Mouse (Mus musculus): Measurements from ENCODE around the gene Jam3. TPM values are rescaled to one million over a fixed set of nuclear protein-coding genes. Genes with fewer than 3 reads are reported as not detected.
A peak's percentile ranks its signal among the peaks of the same experiment; 100 is the strongest.

The Jam3 gene
- polyA plus RNA-seq, 1 experiment from 2014 or later: 81.5 TPM

DNA sequence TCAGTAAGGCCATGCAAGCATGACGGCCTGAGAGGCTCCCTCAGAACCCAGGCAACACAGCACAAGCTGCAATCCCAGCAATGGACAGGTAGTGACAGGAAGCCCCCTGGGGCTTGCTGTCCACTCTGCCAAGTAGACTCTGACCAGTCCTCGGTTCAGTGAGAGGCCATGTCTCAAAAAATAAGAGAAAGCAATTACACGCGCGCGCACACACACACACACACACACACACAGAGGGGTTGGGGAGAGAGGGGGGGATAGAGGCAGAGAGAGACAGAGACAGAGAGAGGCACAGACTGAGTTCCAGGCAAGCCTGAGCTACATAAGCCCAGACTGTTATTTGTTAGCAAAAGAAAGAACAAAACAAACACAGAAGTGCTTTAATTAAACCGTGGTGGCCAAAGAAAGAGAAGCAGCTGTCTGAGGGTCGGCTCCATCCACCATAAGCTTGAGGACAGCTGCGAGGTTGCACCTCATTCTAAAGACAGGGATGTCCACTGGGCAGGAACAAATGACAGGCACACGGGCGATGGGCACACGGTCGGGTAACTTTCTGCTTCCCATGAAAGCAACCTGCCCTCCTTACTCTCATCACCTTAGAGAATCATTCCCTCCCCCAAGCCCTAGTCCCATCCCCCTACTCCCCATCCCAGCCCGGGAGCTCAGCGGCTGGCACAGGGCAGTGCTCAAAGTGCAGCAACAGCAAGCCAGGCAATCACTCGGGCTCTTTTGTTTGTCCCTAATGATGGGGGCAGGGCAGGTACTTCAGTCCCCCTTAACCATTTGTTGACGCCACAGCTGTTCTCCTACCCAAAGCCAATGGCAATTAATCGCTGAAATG, 6.4 kb downstream of the Jam3 start:
- 0 out of 2 replicates have a peak overlapping the region, but pooled peaks have one; percentile 19 for H3K4me2 ChIP-seq (replicated peaks; ENCODE audit: low read depth, low read length)
- H3K36me3 ChIP-seq (ENCODE audit: insufficient read depth, low read length): peaks cover 4% of the 10 kb centered on the region; the same call in 1 of the 2 replicates
- ATAC-seq (ENCODE audit: low FRiP score, low TSS enrichment): peak; percentile 89
- H3K27me3 ChIP-seq (ENCODE audit: insufficient read depth, low read length): no peaks in the 10 kb centered on the region
- H3K4me3 ChIP-seq (ENCODE audit: low read length): no peak overlapping the region
- no peaks in the 10 kb centered on the region for H3K9me3 ChIP-seq (ENCODE audit: low read length)
- H3K9ac ChIP-seq (replicated peaks; ENCODE audit: low read length): no peak overlapping the region
- no peak overlapping the region for H3K27ac ChIP-seq (ENCODE audit: low read length)
- WGBS: 24% methylated on average over 18 of the region's 18 CpGs
- peaks cover 14% of the 10 kb centered on the region for H3K4me1 ChIP-seq (ENCODE audit: insufficient read depth, low read length)

DNA sequence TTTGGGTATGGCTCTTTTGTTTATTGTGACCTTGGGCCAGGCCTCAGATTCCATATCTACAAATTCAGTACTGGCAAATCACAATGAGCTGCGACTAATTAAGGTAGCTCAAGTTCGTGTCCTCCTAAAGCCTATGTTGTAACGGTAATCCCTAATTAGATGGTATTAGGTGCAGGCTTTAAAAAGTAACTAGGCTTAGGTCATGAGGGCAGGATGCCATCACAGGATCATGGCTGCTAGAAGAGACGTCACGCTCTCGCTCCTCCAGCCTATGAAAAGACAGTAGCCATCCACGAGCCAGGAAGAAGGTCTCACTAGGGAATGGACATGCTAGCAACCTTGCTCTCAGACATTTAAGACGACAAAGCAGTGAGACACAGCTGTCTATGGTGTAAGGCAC, 7.3 kb downstream of the Jam3 start:
- H3K27me3 ChIP-seq (ENCODE audit: insufficient read depth, low read length): no peaks in the 10 kb centered on the region
- peaks cover 14% of the 10 kb centered on the region for H3K4me1 ChIP-seq (ENCODE audit: insufficient read depth, low read length)
- no peak overlapping the region for H3K4me2 ChIP-seq (replicated peaks; ENCODE audit: low read depth, low read length)
- no peak overlapping the region for H3K9ac ChIP-seq (replicated peaks; ENCODE audit: low read length)
- H3K27ac ChIP-seq (ENCODE audit: low read length): no peak overlapping the region
- peaks cover 2% of the 10 kb centered on the region; the same call in 1 of the 2 replicates for H3K36me3 ChIP-seq (ENCODE audit: insufficient read depth, low read length)
- WGBS: 78% methylated on average over 8 of the region's 8 CpGs
- no peaks in the 10 kb centered on the region for H3K9me3 ChIP-seq (ENCODE audit: low read length)
- no peak for ATAC-seq (ENCODE audit: low FRiP score, low TSS enrichment)
- no peak overlapping the region for H3K4me3 ChIP-seq (ENCODE audit: low read length)

DNA sequence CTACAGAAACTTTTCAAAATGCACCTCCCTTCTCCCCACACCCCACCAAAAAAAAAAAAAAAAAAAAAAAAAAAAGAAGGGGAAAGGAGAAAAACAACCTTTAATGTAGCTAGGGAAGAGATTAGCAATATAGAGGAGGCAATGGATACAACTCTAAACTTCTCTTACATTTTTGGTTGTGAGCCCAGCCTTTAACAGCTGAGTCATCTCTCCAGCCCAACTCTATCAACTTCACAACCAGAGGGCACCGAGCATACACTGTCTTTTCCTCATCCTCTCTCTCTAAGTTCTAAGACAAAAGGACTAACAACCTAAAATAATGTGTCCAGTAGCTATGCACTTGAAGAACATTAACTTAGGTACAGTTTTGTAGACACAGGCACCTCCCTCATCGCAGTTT, 8.4 kb downstream of the Jam3 start:
- no peak for ATAC-seq (ENCODE audit: low FRiP score, low TSS enrichment)
- Histone ChIP-seq H3K27ac (ENCODE audit: low read length) (no peak overlapping the region), H3K27me3 (ENCODE audit: insufficient read depth, low read length) (no peaks in the 10 kb centered on the region), H3K4me3 (ENCODE audit: low read length) (no peak overlapping the region), H3K4me1 (ENCODE audit: insufficient read depth, low read length) (peaks cover 14% of the 10 kb centered on the region), H3K9ac (replicated peaks; ENCODE audit: low read length) (no peak overlapping the region), H3K36me3 (ENCODE audit: insufficient read depth, low read length) (no peaks in the 10 kb centered on the region), H3K4me2 (replicated peaks; ENCODE audit: low read depth, low read length) (no peak overlapping the region), H3K9me3 (ENCODE audit: low read length) (no peaks in the 10 kb centered on the region)
- 94% methylated on average over 2 of the region's 2 CpGs for WGBS

DNA sequence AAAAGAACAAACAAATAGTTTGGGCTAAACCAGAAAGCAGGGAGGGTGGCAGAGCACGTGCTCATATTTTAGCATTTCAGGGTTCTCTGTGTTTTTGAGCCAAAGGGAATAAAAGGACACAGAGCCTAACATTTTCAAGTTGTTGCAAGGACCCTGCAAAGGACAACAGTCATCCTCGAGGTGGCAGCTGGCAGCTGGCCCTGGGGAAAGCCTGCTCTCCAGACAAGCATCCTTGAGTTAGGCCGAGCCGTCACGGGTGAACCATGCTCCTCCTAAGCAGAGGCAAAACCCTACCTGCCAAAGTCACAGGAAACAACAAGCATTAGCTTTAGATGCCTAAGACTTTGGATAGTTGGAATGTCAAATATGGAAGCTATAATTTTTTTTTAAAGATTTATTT, 10.2 kb downstream of the Jam3 start:
- ATAC-seq (ENCODE audit: low FRiP score, low TSS enrichment): no peak
- H3K9ac ChIP-seq (replicated peaks; ENCODE audit: low read length): no peak overlapping the region
- H3K4me1 ChIP-seq (ENCODE audit: insufficient read depth, low read length): peaks cover 14% of the 10 kb centered on the region
- H3K4me3 ChIP-seq (ENCODE audit: low read length): no peak overlapping the region
- WGBS: 82% methylated on average over 5 of the region's 5 CpGs
- H3K4me2 ChIP-seq (replicated peaks; ENCODE audit: low read depth, low read length): no peak overlapping the region
- H3K27ac ChIP-seq (ENCODE audit: low read length): no peak overlapping the region
- no peaks in the 10 kb centered on the region for H3K27me3 ChIP-seq (ENCODE audit: insufficient read depth, low read length)
- H3K36me3 ChIP-seq (ENCODE audit: insufficient read depth, low read length): peaks cover 7% of the 10 kb centered on the region
- no peaks in the 10 kb centered on the region for H3K9me3 ChIP-seq (ENCODE audit: low read length)

DNA sequence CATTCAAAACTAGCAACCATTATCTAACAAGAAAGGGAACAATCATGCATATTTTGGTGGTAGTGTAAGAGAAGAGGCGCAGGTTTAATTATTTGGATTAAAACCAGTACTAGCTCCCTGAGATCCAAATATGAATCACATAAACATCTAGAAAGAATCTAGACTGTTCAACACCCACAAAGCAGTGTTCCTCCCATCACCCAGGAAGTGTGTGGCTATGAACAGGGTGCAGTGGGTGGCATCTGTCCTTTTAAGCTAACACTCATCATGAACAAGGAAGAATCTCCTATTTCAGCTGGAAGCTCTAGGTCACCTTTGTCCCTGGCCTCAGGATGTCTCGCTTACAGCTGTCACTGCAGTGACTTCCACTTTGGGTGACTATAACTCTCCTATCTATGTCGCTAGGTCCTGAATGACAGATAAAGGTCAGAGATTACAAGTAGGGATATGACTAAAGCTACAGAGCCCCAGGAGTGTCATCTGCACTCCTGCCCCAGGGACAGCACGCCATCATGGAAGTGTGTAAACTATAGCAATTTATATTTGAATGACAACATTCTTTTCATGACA, 10.9 kb downstream of the Jam3 start:
- no peak overlapping the region for H3K4me2 ChIP-seq (replicated peaks; ENCODE audit: low read depth, low read length)
- ATAC-seq (ENCODE audit: low FRiP score, low TSS enrichment): no peak
- 65% methylated on average over 4 of the region's 4 CpGs for WGBS
- no peak overlapping the region for H3K27ac ChIP-seq (ENCODE audit: low read length)
- H3K4me1 ChIP-seq (ENCODE audit: insufficient read depth, low read length): peaks cover 14% of the 10 kb centered on the region
- H3K27me3 ChIP-seq (ENCODE audit: insufficient read depth, low read length): no peaks in the 10 kb centered on the region
- peaks cover 7% of the 10 kb centered on the region for H3K36me3 ChIP-seq (ENCODE audit: insufficient read depth, low read length)
- H3K4me3 ChIP-seq (ENCODE audit: low read length): no peak overlapping the region
- no peaks in the 10 kb centered on the region for H3K9me3 ChIP-seq (ENCODE audit: low read length)
- H3K9ac ChIP-seq (replicated peaks; ENCODE audit: low read length): no peak overlapping the region

DNA sequence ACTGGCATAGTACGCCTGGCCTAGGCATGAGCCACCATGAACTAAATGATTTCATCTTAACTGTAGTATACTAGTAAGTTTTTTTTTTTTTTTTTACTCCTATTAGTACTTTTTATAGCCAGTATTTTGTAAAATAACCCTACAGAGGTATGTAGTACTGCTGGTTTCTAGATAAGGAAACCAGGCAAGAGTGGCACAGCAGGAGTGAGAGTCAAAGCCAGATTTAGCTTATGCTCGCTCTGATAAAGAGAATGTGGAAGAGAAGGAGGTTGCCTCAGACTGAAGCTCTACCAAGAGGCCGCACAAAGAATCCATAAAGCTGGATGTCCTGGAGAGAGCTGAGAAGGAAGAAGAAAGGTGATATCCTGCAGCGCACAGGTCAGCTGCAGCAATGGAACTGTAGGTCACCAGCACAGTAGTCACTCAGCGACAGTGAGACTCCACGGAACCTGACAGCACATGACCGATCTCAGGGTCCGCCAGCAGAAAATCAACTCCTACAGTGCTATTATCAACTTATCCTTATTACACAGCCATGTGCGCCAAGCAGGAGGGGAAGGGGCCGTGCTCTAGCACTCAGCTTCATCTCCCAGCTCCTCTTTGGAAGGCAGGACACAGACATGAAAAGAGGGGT, 14.7 kb downstream of the Jam3 start:
- no peak for ATAC-seq (ENCODE audit: low FRiP score, low TSS enrichment)
- H3K9me3 ChIP-seq (ENCODE audit: low read length): no peaks in the 10 kb centered on the region
- H3K4me2 ChIP-seq (replicated peaks; ENCODE audit: low read depth, low read length): no peak overlapping the region
- no peaks in the 10 kb centered on the region for H3K4me1 ChIP-seq (ENCODE audit: insufficient read depth, low read length)
- H3K4me3 ChIP-seq (ENCODE audit: low read length): no peak overlapping the region
- no peak overlapping the region for H3K9ac ChIP-seq (replicated peaks; ENCODE audit: low read length)
- WGBS: 91% methylated on average over 10 of the region's 10 CpGs
- H3K36me3 ChIP-seq (ENCODE audit: insufficient read depth, low read length): peaks cover 7% of the 10 kb centered on the region
- no peaks in the 10 kb centered on the region for H3K27me3 ChIP-seq (ENCODE audit: insufficient read depth, low read length)
- H3K27ac ChIP-seq (ENCODE audit: low read length): no peak overlapping the region

DNA sequence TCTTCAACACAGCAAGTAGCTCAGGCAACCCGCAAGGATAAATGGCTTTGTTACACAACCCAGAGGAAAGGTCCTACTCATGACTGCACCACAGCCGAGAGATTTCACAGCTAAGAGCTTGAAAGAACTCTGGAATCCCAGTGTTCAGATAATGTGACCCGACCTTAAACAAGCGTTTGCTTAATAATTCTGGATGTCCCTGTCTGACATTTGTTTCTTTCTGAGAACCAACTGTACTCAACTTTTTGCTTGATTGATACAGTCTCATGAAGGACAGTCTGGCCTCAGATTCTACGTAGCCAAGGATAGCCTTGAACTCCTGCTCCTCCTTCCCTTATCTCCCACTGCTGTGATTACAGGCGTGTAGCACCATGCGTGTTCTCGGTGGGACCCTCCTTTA, 18.6 kb downstream of the Jam3 start:
- Histone ChIP-seq H3K36me3 (ENCODE audit: insufficient read depth, low read length) (peaks cover 5% of the 10 kb centered on the region), H3K27me3 (ENCODE audit: insufficient read depth, low read length) (no peaks in the 10 kb centered on the region), H3K27ac (ENCODE audit: low read length) (no peak overlapping the region), H3K4me2 (replicated peaks; ENCODE audit: low read depth, low read length) (no peak overlapping the region), H3K9me3 (ENCODE audit: low read length) (no peaks in the 10 kb centered on the region), H3K9ac (replicated peaks; ENCODE audit: low read length) (no peak overlapping the region), H3K4me1 (ENCODE audit: insufficient read depth, low read length) (no peaks in the 10 kb centered on the region), H3K4me3 (ENCODE audit: low read length) (no peak overlapping the region)
- 78% methylated on average over 8 of the region's 8 CpGs for WGBS
- ATAC-seq (ENCODE audit: low FRiP score, low TSS enrichment): no peak

DNA sequence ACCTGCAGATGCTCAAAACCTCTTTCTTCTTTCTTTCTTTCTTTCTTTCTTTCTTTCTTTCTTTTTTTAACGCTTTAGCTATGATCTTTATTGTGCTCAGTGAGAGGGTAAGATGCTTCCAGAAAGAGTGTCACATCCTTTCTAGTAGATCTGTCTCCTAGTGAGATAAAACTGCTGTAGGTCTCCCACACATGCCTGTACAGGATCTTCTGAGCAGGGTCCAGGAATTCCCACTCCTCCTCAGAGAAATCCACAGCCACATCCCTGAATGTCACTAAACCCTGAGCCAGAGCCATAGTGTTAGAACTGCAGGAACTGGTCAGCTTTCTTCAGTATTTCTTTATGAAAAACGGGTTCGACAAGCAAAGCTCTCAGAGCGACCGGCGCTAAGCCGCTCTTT, 19.8 kb downstream of the Jam3 start:
- Histone ChIP-seq H3K4me1 (ENCODE audit: insufficient read depth, low read length) (no peaks in the 10 kb centered on the region), H3K27ac (ENCODE audit: low read length) (no peak overlapping the region), H3K9me3 (ENCODE audit: low read length) (no peaks in the 10 kb centered on the region), H3K4me2 (replicated peaks; ENCODE audit: low read depth, low read length) (no peak overlapping the region), H3K9ac (replicated peaks; ENCODE audit: low read length) (no peak overlapping the region), H3K4me3 (ENCODE audit: low read length) (no peak overlapping the region), H3K36me3 (ENCODE audit: insufficient read depth, low read length) (no peaks in the 10 kb centered on the region), H3K27me3 (ENCODE audit: insufficient read depth, low read length) (no peaks in the 10 kb centered on the region)
- ATAC-seq (ENCODE audit: low FRiP score, low TSS enrichment): no peak
- 89% methylated on average over 7 of the region's 7 CpGs for WGBS

DNA sequence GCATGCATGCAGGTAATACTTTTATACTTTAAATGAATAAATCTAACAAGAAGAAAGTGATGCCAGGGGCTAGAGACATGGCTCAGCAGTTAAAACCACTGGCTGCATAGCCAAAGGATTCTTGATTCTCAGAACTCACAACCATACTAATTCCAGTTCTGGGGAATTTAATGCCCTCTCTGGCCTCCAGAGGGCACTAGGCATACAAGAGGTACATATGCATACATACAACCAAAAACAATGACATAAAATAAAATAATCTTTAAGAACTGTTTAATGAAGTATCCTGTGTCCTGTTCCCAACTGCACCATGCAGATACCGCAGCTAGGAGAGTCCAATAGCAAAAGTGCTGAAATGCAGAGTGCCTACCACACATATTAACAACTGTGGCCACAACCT, 20.8 kb downstream of the Jam3 start:
- no peaks in the 10 kb centered on the region for H3K27me3 ChIP-seq (ENCODE audit: insufficient read depth, low read length)
- H3K4me3 ChIP-seq (ENCODE audit: low read length): no peak overlapping the region
- H3K4me1 ChIP-seq (ENCODE audit: insufficient read depth, low read length): no peaks in the 10 kb centered on the region
- H3K9me3 ChIP-seq (ENCODE audit: low read length): no peaks in the 10 kb centered on the region
- 70% methylated on average over 1 of the region's 1 CpGs for WGBS
- no peak overlapping the region for H3K27ac ChIP-seq (ENCODE audit: low read length)
- H3K36me3 ChIP-seq (ENCODE audit: insufficient read depth, low read length): no peaks in the 10 kb centered on the region
- no peak overlapping the region for H3K9ac ChIP-seq (replicated peaks; ENCODE audit: low read length)
- ATAC-seq (ENCODE audit: low FRiP score, low TSS enrichment): no peak; the same call in 1 of the 2 replicates
- no peak overlapping the region for H3K4me2 ChIP-seq (replicated peaks; ENCODE audit: low read depth, low read length)

DNA sequence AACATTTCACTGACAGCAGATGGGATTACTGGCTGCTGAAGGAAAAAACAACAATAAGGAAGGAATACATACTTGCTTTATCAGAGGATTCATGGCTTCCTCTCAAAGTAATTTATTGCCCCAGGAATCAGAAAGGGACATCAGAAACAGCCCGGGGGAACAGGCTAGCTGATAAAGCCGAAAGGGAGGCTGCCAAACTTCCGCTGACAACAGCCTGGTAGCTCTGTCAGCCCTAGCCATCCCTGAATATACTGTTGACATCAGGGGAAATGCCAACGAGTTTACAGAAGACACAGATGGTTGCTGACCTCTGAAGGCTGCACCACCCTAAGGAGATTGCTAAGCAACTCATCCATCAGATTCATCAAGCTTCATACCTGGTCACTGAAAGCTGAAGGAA, 26.6 kb downstream of the Jam3 start:
- no peak for ATAC-seq (ENCODE audit: low FRiP score, low TSS enrichment)
- no peaks in the 10 kb centered on the region for H3K36me3 ChIP-seq (ENCODE audit: insufficient read depth, low read length)
- H3K27me3 ChIP-seq (ENCODE audit: insufficient read depth, low read length): no peaks in the 10 kb centered on the region
- H3K9ac ChIP-seq (replicated peaks; ENCODE audit: low read length): no peak overlapping the region
- no peak overlapping the region for H3K27ac ChIP-seq (ENCODE audit: low read length)
- no peaks in the 10 kb centered on the region for H3K9me3 ChIP-seq (ENCODE audit: low read length)
- no peak overlapping the region for H3K4me3 ChIP-seq (ENCODE audit: low read length)
- H3K4me2 ChIP-seq (replicated peaks; ENCODE audit: low read depth, low read length): no peak overlapping the region
- 33% methylated on average over 4 of the region's 4 CpGs for WGBS
- peaks cover 8% of the 10 kb centered on the region; the same call in 1 of the 2 replicates for H3K4me1 ChIP-seq (ENCODE audit: insufficient read depth, low read length)
